Mouse (Mus musculus): Measurements from ENCODE around the gene Sik3. TPM values are rescaled to one million over a fixed set of nuclear protein-coding genes. Genes with fewer than 3 reads are reported as not detected.

The Sik3 gene
- polyA plus RNA-seq (2021; fragmentation: Nextera tagmentation), result 13.6 and 13.9 TPM in 2 replicates
- long read RNA-seq, experiment 1, partial matches to known transcripts, result 15 of 30 reads
- long read RNA-seq, experiment 1, other reads (novel, unspliced or antisense), result 15 of 30 reads
- long read RNA-seq, experiment 2, partial matches to known transcripts, result 18 of 46 reads
- long read RNA-seq, experiment 2, other reads (novel, unspliced or antisense), result 27 of 46 reads

GRCm38 (mm10) chr9:46012091-46013008, at the start of gene Sik3, which contains the start of gene Pafah1b2:
Gene Sik3 (plus strand): TSS chr9:46012820.
Gene Pafah1b2 (minus strand): TSS chr9:46012690.

GRCm38 (mm10) chr9:46228491-46228890, 215.9 kb downstream of the Sik3 start, which contains the start of gene Apoa1:
Gene Apoa1 (plus strand): TSS chr9:46228580.

DNA sequence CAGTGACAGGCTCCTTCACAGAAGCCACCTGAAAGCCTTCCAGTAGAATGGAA, 222.8 kb downstream of the Sik3 start, which contains the start of gene Apoc3:
TSS of gene Apoc3 (minus strand) at position 41 of the 53 bp plus-strand sequence.

DNA sequence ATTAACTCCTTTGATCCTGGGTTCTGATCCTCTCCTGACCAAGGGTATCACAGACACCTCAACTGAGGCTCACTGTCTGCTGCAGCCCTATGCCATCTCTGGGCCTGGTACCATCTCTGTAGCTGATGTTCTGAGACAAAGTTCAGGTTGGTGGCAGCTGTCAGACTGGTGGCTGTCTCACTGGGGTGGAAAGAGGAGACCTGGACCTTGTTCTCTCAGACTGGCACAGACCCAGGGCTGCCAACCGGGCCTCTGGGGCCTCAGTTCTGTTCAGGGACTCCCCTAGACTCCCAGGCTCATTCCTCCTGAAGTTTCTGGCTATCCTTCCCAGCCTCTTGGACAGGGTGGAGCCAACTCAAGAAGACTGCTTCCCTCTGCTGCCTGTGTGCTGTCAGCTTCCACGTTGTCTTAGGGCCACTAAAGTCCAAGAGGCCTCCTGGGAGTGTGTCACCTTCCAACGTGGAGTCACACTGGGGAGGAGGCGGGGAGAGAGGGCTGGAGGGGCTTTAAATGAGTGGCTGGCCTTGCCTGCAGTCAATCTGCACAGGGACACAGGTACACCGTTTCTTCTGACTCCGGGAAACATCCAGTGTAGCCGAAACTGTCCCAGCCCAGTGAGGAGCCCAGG, 228.0 kb downstream of the Sik3 start, which contains the start of gene Apoa4:
TSS of gene Apoa4 (plus strand) at position 171 of the 628 bp plus-strand sequence.

DNA sequence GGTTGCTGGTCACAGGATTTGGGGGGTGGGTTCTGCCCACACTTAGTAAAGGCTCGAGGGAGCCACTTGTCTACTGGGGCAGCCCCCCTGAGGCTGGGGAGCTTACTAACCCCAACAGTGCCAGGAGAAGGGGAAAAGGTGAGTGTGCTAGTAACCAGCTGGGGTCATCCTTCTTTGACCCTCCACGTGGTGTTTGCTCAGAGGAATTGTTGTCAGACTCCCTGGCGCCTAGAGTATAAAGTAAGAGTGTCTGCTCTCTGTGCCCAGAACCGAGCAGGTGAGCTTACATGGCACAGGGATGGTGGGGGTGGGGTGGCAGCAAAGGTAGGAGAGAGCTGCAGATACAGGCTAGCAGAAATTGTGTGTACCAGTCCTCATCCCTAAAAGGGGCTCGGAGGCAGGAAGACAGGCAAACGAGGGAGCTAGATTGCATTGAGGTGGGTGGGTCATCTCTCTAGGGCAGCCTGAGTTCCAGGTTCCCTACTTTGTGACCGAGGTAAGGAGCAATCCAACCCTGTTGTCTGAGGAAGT, 255.8 kb downstream of the Sik3 start, which contains the start of gene Apoa5:
TSS of gene Apoa5 (plus strand) at position 291 of the 531 bp plus-strand sequence.

DNA sequence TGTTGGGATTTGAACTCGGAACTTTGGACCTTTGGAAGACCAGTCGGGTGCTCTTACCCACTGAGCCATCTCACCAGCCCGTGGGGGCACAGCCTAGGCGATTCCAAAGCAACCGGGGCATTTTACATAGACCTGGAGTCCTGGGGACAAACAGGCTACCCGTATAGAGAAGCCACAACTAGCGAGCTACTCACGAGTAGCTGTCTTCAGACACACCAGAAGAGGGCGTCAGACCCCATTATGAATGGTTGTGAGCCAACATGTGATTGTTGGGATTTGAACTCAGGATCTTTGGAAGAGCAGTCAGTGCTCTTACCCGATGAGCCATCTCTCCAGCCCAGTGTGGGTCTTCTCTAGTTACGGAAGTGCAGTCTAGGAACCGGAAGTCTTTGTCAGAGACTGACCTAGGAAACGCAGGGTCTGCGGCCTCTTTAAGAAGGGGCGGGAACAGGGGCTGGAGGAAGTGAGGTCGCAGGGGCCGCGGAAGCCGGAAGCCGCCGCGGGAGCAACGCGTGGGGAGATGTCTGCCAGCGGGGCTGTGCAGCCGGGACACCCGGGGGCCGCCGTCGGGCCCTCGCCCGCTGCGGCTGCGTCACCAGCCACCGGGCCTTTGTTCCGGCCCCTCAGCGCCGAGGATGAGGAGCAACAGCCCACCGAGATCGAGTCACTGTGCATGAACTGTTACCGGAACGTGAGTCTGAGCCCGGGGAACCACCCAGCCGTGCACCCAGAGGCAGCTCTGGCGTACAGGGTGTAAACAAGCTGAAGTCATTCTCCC, 260.2 kb downstream of the Sik3 start, which contains the start of gene Zpr1:
TSS of gene Zpr1 (plus strand) at position 388 of the 778 bp plus-strand sequence.

Other genes starting within 250 kb of the Sik3 start
- gene Cep164, start 184.1 kb upstream of the Sik3 start, polyA plus RNA-seq (2021; fragmentation: Nextera tagmentation), result 1.7 and 1.8 TPM in 2 replicates
- 31.0 and 33.0 TPM in 2 replicates for gene Bace1, start 174.2 kb upstream of the Sik3 start, polyA plus RNA-seq (2021; fragmentation: Nextera tagmentation)
- gene Pcsk7, start 106.3 kb upstream of the Sik3 start, polyA plus RNA-seq (2021; fragmentation: Nextera tagmentation), result 6.3 and 6.9 TPM in 2 replicates
- 27.5 and 31.2 TPM in 2 replicates for gene Rnf214, start 105.9 kb upstream of the Sik3 start, polyA plus RNA-seq (2021; fragmentation: Nextera tagmentation)
- 2.0 and 2.2 TPM in 2 replicates for gene Tagln, start 76.8 kb upstream of the Sik3 start, polyA plus RNA-seq (2021; fragmentation: Nextera tagmentation)
- gene Sidt2, start 57.6 kb upstream of the Sik3 start, polyA plus RNA-seq (2021; fragmentation: Nextera tagmentation), result 11.9 and 13.1 TPM in 2 replicates
- gene Pafah1b2, start 130 bp upstream of the Sik3 start, polyA plus RNA-seq (2021; fragmentation: Nextera tagmentation), result 120 and 149 TPM in 2 replicates
- gene Apoa1, start 215.8 kb downstream of the Sik3 start, polyA plus RNA-seq (2021; fragmentation: Nextera tagmentation), result 1.4 and 1.6 TPM in 2 replicates
- 2.2 and 2.8 TPM in 2 replicates for gene Apoc3, start 222.8 kb downstream of the Sik3 start, polyA plus RNA-seq (2021; fragmentation: Nextera tagmentation)
- not detected in 2 replicates for gene Apoa4, start 227.9 kb downstream of the Sik3 start, polyA plus RNA-seq (2021; fragmentation: Nextera tagmentation)

Data from layer of hippocampus, adult 6 months (tissue).